Mouse (Mus musculus) activated CD4-positive, CD25-positive, alpha-beta regulatory T cell, adult 4 months (primary cell): ENCODE measurements around the gene F3. TPM values are rescaled to one million over a fixed set of nuclear protein-coding genes. Genes with fewer than 3 reads are reported as not detected.
A peak's percentile ranks its signal among the peaks of the same experiment; 100 is the strongest.
"Not testable (repeated sequence)": the region's sequence is repeated elsewhere in the genome, so short reads cannot be mapped to it uniquely, and the experiment has no call there.

Experiments
- ATAC-seq: one replicate; pipeline ENCODE4 v1.8.0; 2017
- polyA plus RNA-seq, 2 experiments: library from polyadenylated mRNA; unstranded; fragments of 100-300 nt; shearing (Covaris generic); gene quantifications; one replicate each; pipeline ENCODE4 v1.2.1; 2017

Gene F3
- polyA plus RNA-seq, 2 experiments from 2014 or later = not detected

DNA sequence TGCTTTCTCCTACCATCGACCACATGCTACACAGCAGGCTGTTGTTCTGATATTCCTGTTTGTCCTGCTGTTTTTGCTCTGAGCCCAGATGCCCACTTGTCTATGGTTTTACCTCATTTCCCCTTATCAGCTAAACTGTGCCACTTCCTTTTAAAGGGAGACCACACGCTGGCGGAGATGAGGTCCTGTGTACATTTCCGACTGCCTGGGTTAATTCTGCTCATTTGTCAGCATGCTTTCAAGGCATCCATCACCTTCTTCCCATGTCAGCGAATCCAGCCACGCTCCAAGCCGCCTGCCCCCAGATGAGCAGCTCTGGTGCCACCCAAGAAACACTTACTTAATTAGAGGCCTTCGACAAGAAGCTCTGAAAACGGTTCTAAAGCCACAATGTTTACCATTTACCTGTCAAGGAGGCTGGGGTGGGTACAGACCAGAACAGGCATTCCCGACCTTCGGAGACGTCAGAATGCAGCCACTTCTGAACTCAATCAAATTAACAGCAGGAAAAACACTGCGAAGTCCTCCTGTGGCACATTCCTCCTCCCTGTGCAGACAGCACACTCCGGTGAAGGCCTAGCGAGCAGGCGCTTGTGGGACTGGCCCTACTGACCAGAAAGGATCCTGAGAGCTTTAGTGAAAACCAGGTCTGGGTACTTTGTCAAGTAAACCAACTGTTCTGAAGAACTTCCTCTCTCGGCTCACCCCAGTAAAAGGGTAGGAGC, 16.3 kb downstream of the F3 start:
- no peak for ATAC-seq

GRCm38 (mm10) chr3:121741186-121741848, 18.0 kb downstream of the F3 start:
- not testable (repeated sequence) for ATAC-seq

DNA sequence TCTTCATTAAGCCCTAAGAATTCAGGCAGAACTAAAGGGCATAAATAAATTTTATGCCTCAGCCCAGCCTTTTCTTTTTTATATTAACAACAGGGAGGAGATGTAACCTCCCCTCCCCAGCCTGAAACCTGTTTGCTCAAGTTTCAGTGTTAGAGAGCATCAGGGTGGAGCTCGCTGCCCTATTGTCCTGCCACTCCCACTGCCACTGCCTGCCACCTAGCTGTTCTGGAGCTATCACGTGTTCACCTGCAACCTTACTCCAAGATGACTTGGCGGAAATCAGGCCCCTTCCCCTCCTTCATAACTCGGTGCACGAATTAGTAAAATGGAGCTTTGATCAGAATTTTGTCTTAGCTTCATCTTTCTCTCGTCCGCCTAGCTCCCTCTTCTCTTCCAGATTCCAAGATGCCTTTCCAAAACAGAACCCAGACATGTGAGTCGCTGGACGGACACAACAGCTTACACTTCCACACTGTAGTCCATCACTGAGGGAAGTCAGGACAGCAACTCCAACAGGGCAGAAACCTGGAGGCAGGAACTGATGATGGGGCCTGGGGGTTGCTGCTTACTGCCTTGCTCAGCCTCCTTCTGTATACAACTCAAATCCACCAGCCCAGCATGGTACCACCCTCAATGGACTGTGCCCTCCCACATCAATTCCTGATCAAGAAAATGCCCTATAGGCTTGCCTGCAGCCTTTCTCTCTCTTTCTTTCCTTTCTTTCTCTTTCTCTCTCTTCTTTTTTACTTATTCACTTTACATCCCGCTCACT, 31.2 kb downstream of the F3 start:
- ATAC-seq = not testable (repeated sequence)

DNA sequence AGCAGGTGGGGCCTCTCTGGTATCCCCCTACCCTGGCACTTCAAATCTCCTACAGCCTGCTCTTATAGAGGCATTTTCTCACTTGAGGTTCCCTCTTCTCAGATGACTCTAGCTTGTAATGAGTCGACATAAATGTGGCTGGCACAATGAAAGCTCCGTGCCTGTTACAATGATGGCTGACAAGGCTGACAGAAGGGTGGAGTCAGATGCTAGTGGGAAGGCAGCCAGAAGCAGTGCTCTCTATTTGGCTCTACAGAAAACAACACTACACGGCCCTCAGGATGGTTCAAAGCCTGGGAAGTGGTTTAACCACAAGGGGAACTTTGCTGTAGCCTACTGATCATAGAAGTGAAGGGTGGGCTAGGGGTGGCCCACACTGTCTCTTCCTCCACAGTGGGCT, 31.8 kb downstream of the F3 start:
- no peak for ATAC-seq

DNA sequence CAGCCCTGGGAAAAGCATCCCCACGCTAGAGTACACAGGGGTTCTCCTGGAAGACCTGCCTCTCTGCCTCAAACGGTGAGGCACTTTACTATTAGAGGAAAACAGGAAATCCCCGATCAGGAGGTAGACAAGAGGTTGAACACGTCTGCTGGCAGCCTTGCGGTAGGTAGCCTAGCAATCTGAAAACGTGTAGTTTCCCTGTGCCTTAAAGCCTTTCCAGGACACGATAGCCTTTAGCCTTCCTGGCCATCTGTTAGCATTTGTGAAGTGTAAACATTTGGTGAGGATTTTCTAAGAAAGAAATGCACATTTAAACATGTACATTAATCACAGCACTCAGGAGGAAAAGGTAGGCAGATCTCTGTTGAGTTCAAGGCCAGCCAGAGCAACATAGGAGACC, 35.0 kb downstream of the F3 start:
- ATAC-seq = no peak

- ATAC-seq = peak; percentile 40
These were observed 38.9 kb downstream of the F3 start for GRCm38 (mm10) chr3:121762056-121762852.

DNA sequence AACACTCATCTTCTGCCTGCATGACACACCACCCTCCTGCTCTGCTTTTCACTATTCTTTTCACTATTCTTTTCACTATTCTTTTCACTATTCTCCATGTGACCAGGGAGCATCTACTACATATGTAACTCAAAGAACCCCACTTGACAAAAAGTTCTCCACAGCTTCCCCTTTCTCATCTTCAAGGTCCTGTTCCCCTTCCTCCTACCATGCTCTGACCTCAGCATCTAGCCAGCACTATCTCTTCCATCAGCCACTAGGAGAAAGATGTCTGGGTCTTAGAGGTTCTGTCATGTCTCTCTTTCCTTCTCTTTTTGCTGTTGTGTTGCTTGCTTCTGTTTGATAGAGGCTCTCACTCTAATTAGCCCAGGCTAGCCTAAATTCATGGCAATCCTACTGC, 42.7 kb downstream of the F3 start:
- ATAC-seq = no peak

DNA sequence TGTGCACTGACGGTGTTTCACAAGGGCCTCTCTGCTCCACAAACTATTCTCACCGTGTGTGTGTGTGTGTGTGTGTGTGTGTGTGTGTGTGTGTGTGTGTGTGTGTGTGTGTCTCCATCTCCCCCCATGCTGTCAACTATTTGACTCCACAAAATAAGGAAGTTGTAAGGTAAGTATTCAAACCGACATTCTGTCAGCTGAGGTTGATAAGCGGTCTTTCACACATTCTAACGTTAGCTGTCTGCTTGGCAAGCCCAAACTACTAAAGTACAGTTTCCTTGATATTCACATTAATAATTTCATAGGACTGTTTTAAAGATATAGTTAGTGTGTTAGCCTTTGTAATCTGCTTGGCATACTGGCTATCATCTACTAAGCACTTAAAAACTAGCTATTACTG, 43.5 kb downstream of the F3 start:
- no peak for ATAC-seq

DNA sequence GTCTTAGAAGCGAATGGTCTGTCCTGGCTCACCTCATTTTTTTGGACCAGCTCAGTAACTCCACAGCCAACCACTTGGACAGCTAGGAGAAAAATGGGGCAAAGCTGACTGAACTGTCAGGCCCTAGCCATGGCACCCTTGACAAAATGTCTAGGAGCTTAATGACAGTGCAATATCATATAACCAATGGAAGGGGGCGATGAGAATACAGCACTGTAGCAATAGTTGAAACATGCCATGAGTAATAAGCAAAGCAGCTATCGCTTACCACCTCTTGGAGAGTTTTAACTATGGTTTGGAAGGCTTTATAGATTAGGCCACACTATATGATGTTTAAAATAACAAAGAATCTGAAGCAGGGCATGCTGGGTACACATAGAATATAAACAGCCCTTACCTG, 45.4 kb downstream of the F3 start:
- ATAC-seq = no peak

- ATAC-seq = not testable (repeated sequence)
These were observed 50.0 kb downstream of the F3 start for GRCm38 (mm10) chr3:121773336-121773735.

- peak; percentile 63 for ATAC-seq
These were observed 54.6 kb downstream of the F3 start for GRCm38 (mm10) chr3:121777943-121778342.

- ATAC-seq = no peak
These were observed 59.7 kb downstream of the F3 start for GRCm38 (mm10) chr3:121783020-121783419.

Other genes starting within 250 kb of the F3 start
- gene Slc44a3, start 191.1 kb upstream of the F3 start, polyA plus RNA-seq = not detected
- gene 4930432M17Rik, start 52.8 kb upstream of the F3 start, polyA plus RNA-seq = not detected
- gene Abcd3, start 91.8 kb downstream of the F3 start, polyA plus RNA-seq = 1 to 10 TPM; 8.6 to 9.3 TPM
- gene Arhgap29, start 229.0 kb downstream of the F3 start, polyA plus RNA-seq = under 1 TPM; 0.28 to 0.69 TPM